Mouse (Mus musculus) olfactory bulb, adult 2 months (tissue): Measurements from ENCODE around the gene Ldb1.

Experiments used
- CTCF ChIP-seq: fragments of 200-500 bp; IDR thresholded peaks from 2 replicates; pipeline ENCODE4 v1.5.1; 2012; ENCODE audit warnings: low read depth, mild to moderate bottlenecking, low read length, moderate library complexity; ENCODE audit not compliant: insufficient read depth
- POLR2A ChIP-seq: fragments of 200-500 bp; IDR thresholded peaks from 2 replicates; pipeline ENCODE4 v1.6.1; 2012; ENCODE audit warnings: mild to moderate bottlenecking, low read depth, low read length, moderate library complexity; ENCODE audit not compliant: insufficient read depth

DNA sequence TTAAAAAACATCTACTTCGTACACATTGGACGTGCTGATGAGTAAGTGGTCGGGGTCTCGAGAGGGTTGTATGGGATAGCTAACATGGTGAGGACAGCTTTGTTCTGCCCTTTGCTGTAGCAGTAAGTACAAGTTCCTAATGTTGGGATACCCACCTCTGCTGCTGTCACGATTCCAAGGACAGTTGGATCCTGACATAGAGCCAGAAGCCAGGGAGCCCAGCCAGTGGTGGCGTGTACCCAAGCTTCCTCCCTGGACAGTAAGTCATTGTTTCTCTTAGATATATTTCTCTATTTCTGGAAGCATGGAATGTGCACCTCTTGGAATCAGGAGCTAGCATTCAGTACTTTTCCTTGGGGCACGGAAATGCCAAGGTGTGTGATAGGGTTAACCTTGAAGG, 42.9 kb upstream of the Ldb1 start:
- TF ChIP-seq POLR2A, result no peak
- no peak for TF ChIP-seq CTCF
